Mouse (Mus musculus) MEL (cell line): ENCODE data around the gene Itgb1bp1. TPM values are rescaled to one million over a fixed set of nuclear protein-coding genes. Genes with fewer than 3 reads are reported as not detected.

Source experiments
- DNase-seq: peaks from one replicate; pipeline ENCODE4 v3.0.0; 2011; ENCODE audit warnings: low read depth, low spot score
- H3K27ac ChIP-seq: 2 replicates; pipeline ENCODE4 v1.5.1; 2012; ENCODE audit warnings: low read depth, mild to moderate bottlenecking, control low read depth, low read length, moderate library complexity; ENCODE audit not compliant: control insufficient read depth
- H3K27me3 ChIP-seq, 2 experiments: fragments of 150-350 bp in 1 of 2; sonication (generic) in 1 of 2; 2 replicates each; pipeline ENCODE4 v1.6.1; 2012; ENCODE audit warnings: low read length in 2 of 2, mild to moderate bottlenecking in 2 of 2, improper control_type of control experiment in 1 of 2, moderate library complexity in 1 of 2; ENCODE audit not compliant: insufficient read depth in 2 of 2, control insufficient read depth in 1 of 2
- H3K36me3 ChIP-seq, 2 experiments: 2 replicates each; pipeline ENCODE4 v1.6.1; 2012 to 2014; ENCODE audit warnings: low read length in 2 of 2, improper control_type of control experiment in 1 of 2, inconsistent platforms in 1 of 2, mild to moderate bottlenecking in 1 of 2; ENCODE audit not compliant: insufficient read depth in 2 of 2, control insufficient read depth in 1 of 2
- H3K4me1 ChIP-seq, 2 experiments: fragments of 150-350 bp in 1 of 2; sonication (generic) in 1 of 2; 2 replicates each; pipeline ENCODE4 v1.6.1; 2012; ENCODE audit warnings: low read length in 2 of 2, improper control_type of control experiment in 1 of 2, mild to moderate bottlenecking in 1 of 2; ENCODE audit not compliant: insufficient read depth in 2 of 2, control insufficient read depth in 1 of 2
- H3K4me3 ChIP-seq, 2 experiments: fragments of 150-350 bp in 1 of 2; sonication (generic) in 1 of 2; 2 replicates each; pipeline ENCODE4 v1.5.1; 2012; ENCODE audit warnings: low read depth in 2 of 2, low read length in 2 of 2, mild to moderate bottlenecking in 2 of 2, moderate library complexity in 2 of 2, control low read depth in 1 of 2, improper control_type of control experiment in 1 of 2; ENCODE audit not compliant: control insufficient read depth in 1 of 2, insufficient read depth in 1 of 2
- H3K79me2 ChIP-seq: 2 replicates; pipeline ENCODE4 v1.6.1; 2012; ENCODE audit warnings: mild to moderate bottlenecking, low read length, moderate library complexity; ENCODE audit not compliant: control insufficient read depth, poor library complexity, insufficient read depth
- H3K9ac ChIP-seq: 2 replicates; pipeline ENCODE4 v1.6.1; 2012; ENCODE audit warnings: low read depth, mild to moderate bottlenecking, control low read depth, low read length, moderate library complexity; ENCODE audit not compliant: control insufficient read depth, poor library complexity, severe bottlenecking
- H3K9me3 ChIP-seq: fragments of 150-350 bp; sonication (generic); replicated peaks from 2 replicates; pipeline ENCODE4 v1.6.1; 2012; ENCODE audit warnings: mild to moderate bottlenecking, low read length, improper control_type of control experiment, moderate library complexity; ENCODE audit not compliant: insufficient read depth
- CHD1 ChIP-seq: IDR thresholded peaks from 2 replicates; pipeline ENCODE4 v1.6.1; 2012; ENCODE audit warnings: low read depth, mild to moderate bottlenecking, inconsistent platforms, low read length, improper control_type of control experiment
- CTCF ChIP-seq, 3 experiments: IDR thresholded peaks in 2 of 3; conservative IDR thresholded peaks in 1 of 3; 2 replicates each; pipeline ENCODE4 v1.5.1; 2011 to 2012; ENCODE audit warnings: low read length in 3 of 3, low read depth in 2 of 3, mild to moderate bottlenecking in 2 of 3, improper control_type of control experiment in 1 of 3, inconsistent platforms in 1 of 3, mixed read lengths in 1 of 3, moderate library complexity in 1 of 3; ENCODE audit not compliant: control insufficient read depth in 1 of 3, insufficient read depth in 1 of 3, poor library complexity in 1 of 3, severe bottlenecking in 1 of 3
- ELF1 ChIP-seq: IDR thresholded peaks from 2 replicates; pipeline ENCODE4 v1.6.1; 2014; ENCODE audit warnings: low read depth, mild to moderate bottlenecking, inconsistent platforms, low read length, improper control_type of control experiment, moderate library complexity
- EP300 ChIP-seq, 2 experiments: IDR thresholded peaks; 2 replicates each; pipeline ENCODE4 v1.6.1; 2011; ENCODE audit warnings: improper control_type of control experiment in 2 of 2, low read length in 2 of 2, low read depth in 1 of 2, mild to moderate bottlenecking in 1 of 2
- KAT2A ChIP-seq: conservative IDR thresholded peaks from 2 replicates; pipeline ENCODE4 v1.6.1; 2012; ENCODE audit warnings: low read depth, low read length, improper control_type of control experiment, inconsistent platforms
- MAZ ChIP-seq: IDR thresholded peaks from 2 replicates; pipeline ENCODE4 v1.6.1; 2012; ENCODE audit warnings: low read depth, mild to moderate bottlenecking, inconsistent platforms, low read length, improper control_type of control experiment
- MEF2A ChIP-seq: IDR thresholded peaks from 2 replicates; pipeline ENCODE4 v1.6.1; 2014; ENCODE audit warnings: low read depth, mild to moderate bottlenecking, inconsistent platforms, low read length, improper control_type of control experiment; ENCODE audit not compliant: poor library complexity, insufficient replicate concordance, severe bottlenecking; ENCODE audit errors: extremely low read depth
- NRF1 ChIP-seq: IDR thresholded peaks from 2 replicates; pipeline ENCODE4 v1.6.1; 2014; ENCODE audit warnings: low read depth, mild to moderate bottlenecking, inconsistent platforms, low read length, improper control_type of control experiment, moderate library complexity; ENCODE audit not compliant: poor library complexity, insufficient read depth, severe bottlenecking
- POLR2AphosphoS2 ChIP-seq: IDR thresholded peaks from 2 replicates; pipeline ENCODE4 v1.6.1; 2011; ENCODE audit warnings: low read length, improper control_type of control experiment
- RAD21 ChIP-seq: IDR thresholded peaks from 2 replicates; pipeline ENCODE4 v1.6.1; 2011; ENCODE audit warnings: mild to moderate bottlenecking, low read depth, low read length, improper control_type of control experiment
- RCOR1 ChIP-seq: IDR thresholded peaks from 2 replicates; pipeline ENCODE4 v1.6.1; 2012; ENCODE audit warnings: low read depth, mild to moderate bottlenecking, inconsistent platforms, low read length, improper control_type of control experiment
- SMC3 ChIP-seq: IDR thresholded peaks from 2 replicates; pipeline ENCODE4 v1.6.1; 2011; ENCODE audit warnings: low read depth, low read length, improper control_type of control experiment
- TAL1 ChIP-seq: IDR thresholded peaks from 2 replicates; pipeline ENCODE4 v1.6.1; 2012; ENCODE audit warnings: mild to moderate bottlenecking, inconsistent platforms, low read length, moderate library complexity, mixed read lengths
- USF1 ChIP-seq: IDR thresholded peaks from 2 replicates; pipeline ENCODE4 v1.6.1; 2014; ENCODE audit warnings: low read depth, mild to moderate bottlenecking, inconsistent platforms, low read length, improper control_type of control experiment, moderate library complexity
- ZMIZ1 ChIP-seq: IDR thresholded peaks from 2 replicates; pipeline ENCODE4 v1.6.1; 2012; ENCODE audit warnings: low read depth, mild to moderate bottlenecking, inconsistent platforms, low read length, improper control_type of control experiment, moderate library complexity
- polyA plus RNA-seq, 2 experiments: library from polyadenylated mRNA; stranded (reverse) in 1 of 2; unstranded in 1 of 2; fragments of >175 nt in 1 of 2; fragments of >200 nt in 1 of 2; gene quantifications; 2 replicates each; pipeline versions ENCODE4 v1.2.1 to v1.2.4; 2012; ENCODE audit warnings: low replicate concordance in 2 of 2, low read depth in 1 of 2; ENCODE audit not compliant: insufficient read length in 2 of 2, insufficient read depth in 1 of 2, missing spikeins in 1 of 2
- total RNA-seq: library from RNA; depleted of rRNA; stranded (reverse); fragments of 300-350 nt; gene quantifications from 2 replicates; pipeline ENCODE4 v1.2.3, GENCODE M21; 2012

Gene Itgb1bp1
- total and polyA plus RNA-seq, 3 experiments: 22.0 to 41.3 TPM; not detected in 1

DNA sequence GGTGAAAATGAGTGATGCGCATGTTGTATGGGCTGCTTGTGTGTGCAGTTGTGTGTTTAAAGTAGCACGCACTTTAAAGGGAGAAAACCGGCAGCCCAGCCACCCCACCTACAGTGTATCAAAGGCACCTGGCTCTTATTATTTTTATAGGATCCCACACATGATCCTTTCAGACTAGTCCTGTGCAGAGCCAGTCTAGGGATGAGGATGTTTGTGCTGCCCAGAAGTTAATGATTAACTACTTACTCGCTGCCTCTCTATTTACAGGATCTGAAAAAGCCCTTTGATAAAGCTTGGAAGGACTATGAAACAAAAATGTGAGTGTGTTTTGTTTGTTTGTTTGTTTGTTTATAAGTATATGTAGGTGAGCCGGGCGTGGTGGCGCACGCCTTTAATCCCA lies 85.5 kb downstream of the Itgb1bp1 start:
- H3K9me3 ChIP-seq: no peaks in the 10 kb centered on the region
- H3K4me1 ChIP-seq: peaks cover 2 to 4% of the 10 kb centered on the region in 2 experiments; a peak in 3 of 4 replicates
- H3K27ac ChIP-seq: no peak overlapping the region
- no peak for DNase-seq
- no peaks in the 10 kb centered on the region for H3K79me2 ChIP-seq
- H3K36me3 ChIP-seq: peaks cover 0 to 6% of the 10 kb centered on the region in 2 experiments; a peak in 2 of 4 replicates
- no peaks in the 10 kb centered on the region for H3K27me3 ChIP-seq
- TF ChIP-seq CHD1 (no peak), MEF2A (no peak), KAT2A (no peak), EP300 (IDR thresholded peaks at IDR 0.05; ENCODE audit: low read depth in 1 of 2, low read length in 2 of 2) (no peak), ELF1 (no peak), NRF1 (no peak), SMC3 (no peak)
- no peak overlapping the region for H3K9ac ChIP-seq
- H3K4me3 ChIP-seq: no peak overlapping the region

DNA sequence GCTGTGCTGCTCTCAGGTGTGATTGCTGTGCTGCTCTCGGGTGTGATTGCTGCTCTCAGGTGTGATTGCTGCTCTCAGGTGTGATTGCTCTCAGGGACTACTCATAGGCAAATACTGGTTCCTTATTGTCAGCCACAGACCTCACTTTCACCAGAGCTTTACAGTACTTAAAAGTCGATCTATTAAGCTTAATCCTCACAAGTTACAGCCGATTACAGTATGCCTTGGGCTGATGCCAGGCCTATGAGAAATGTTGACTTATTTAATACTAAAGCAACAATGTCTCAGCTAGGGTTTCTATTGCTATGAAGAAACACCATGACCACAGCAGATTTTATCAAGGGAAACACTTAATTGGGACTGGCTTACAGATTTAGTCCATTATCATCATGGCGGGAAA lies 89.7 kb downstream of the Itgb1bp1 start:
- Histone ChIP-seq H3K36me3 (no peaks in the 10 kb centered on the region), H3K4me3 (no peak overlapping the region), H3K27me3 (no peaks in the 10 kb centered on the region), H3K9me3 (no peaks in the 10 kb centered on the region), H3K9ac (no peak overlapping the region), H3K79me2 (no peaks in the 10 kb centered on the region), H3K4me1 (no peaks in the 10 kb centered on the region), H3K27ac (no peak overlapping the region)
- DNase-seq: no peak
- no peak for TF ChIP-seq USF1
- TF ChIP-seq TAL1: no peak

GRCm38 (mm10) chr12:21195497-21195896 lies 90.6 kb downstream of the Itgb1bp1 start:
- Histone ChIP-seq H3K9me3 (no peaks in the 10 kb centered on the region), H3K27ac (no peak overlapping the region), H3K27me3 (no peaks in the 10 kb centered on the region), H3K79me2 (no peaks in the 10 kb centered on the region), H3K4me3 (no peak overlapping the region), H3K9ac (no peak overlapping the region), H3K36me3 (no peaks in the 10 kb centered on the region), H3K4me1 (no peaks in the 10 kb centered on the region)
- TF ChIP-seq RAD21: no peak
- no peak for DNase-seq

DNA sequence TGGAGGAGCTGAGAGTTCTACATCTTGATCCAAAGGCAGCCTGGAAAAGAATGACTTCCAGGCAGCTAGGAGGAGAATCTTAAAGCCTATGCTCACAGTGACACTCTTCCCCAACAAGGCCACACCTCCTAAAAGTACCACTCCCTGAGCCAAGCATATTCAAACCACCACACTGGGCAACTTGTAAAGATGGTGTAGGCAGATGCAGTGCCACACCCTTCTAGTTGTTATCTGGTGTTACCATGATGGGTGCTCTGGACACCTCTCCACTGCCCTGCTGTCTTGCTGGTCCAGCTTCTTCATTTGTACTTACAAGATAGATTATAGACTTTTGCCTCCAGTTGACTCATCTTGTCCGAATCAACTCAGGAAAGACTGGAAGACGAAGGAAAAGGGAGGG lies 94.5 kb downstream of the Itgb1bp1 start:
- no peak for DNase-seq
- TF ChIP-seq CTCF (IDR thresholded peaks at IDR 0.05 in 2 of 3, conservative IDR thresholded peaks at IDR 0.05 in 1 of 3; ENCODE audit: control insufficient read depth in 1 of 3, insufficient read depth in 1 of 3, low read depth in 2 of 3, low read length in 3 of 3, poor library complexity in 1 of 3, severe bottlenecking in 1 of 3) (no peak), ZMIZ1 (no peak), RCOR1 (no peak), POLR2AphosphoS2 (no peak), USF1 (no peak), MAZ (no peak)

More for the DNA sequence above, 94.5 kb downstream of the Itgb1bp1 start:
- Histone ChIP-seq H3K27ac (no peak overlapping the region), H3K9ac (no peak overlapping the region), H3K4me3 (no peak overlapping the region), H3K79me2 (no peaks in the 10 kb centered on the region), H3K36me3 (no peaks in the 10 kb centered on the region), H3K4me1 (no peaks in the 10 kb centered on the region), H3K27me3 (no peaks in the 10 kb centered on the region), H3K9me3 (no peaks in the 10 kb centered on the region)
